Mouse (Mus musculus) stomach, embryonic 16.5 days (tissue): ENCODE measurements around the gene Dnm3. TPM values are rescaled to one million over a fixed set of nuclear protein-coding genes. Genes with fewer than 3 reads are reported as not detected.

Experiments used
- ATAC-seq: fragments of 200-750 bp; cut with Nextera tagmentation; 2 replicates; pipeline ENCODE4 v1.8.0; 2017; ENCODE audit warnings: moderate number of reproducible peaks, moderate TSS enrichment; ENCODE audit not compliant: insufficient read depth, low FRiP score
- H3K27ac ChIP-seq: fragments of 300-500 bp; sonication (generic); 2 replicates; pipeline ENCODE4 v1.5.1; 2014; ENCODE audit warnings: low read length
- H3K27me3 ChIP-seq: fragments of 300-500 bp; sonication (generic); 2 replicates; pipeline ENCODE4 v1.6.1; 2014; ENCODE audit warnings: low read length, control low read depth, mixed read lengths; ENCODE audit not compliant: control insufficient read depth, insufficient read depth
- H3K36me3 ChIP-seq: fragments of 300-500 bp; sonication (generic); 2 replicates; pipeline ENCODE4 v1.6.1; 2014; ENCODE audit warnings: low read length; ENCODE audit not compliant: control insufficient read depth, insufficient read depth
- H3K4me1 ChIP-seq: fragments of 300-500 bp; sonication (generic); 2 replicates; pipeline ENCODE4 v1.6.1; 2014; ENCODE audit warnings: low read length, control low read depth, mixed read lengths; ENCODE audit not compliant: control insufficient read depth, insufficient read depth
- H3K4me2 ChIP-seq: fragments of 300-500 bp; sonication (generic); 2 replicates; pipeline ENCODE4 v1.6.1; 2014; ENCODE audit warnings: low read depth, low read length, mixed read lengths
- H3K4me3 ChIP-seq: fragments of 300-500 bp; sonication (generic); replicated peaks from 2 replicates; pipeline ENCODE4 v1.5.1; 2014; ENCODE audit warnings: mild to moderate bottlenecking, low read length
- H3K9ac ChIP-seq: fragments of 300-500 bp; sonication (generic); 2 replicates; pipeline ENCODE4 v1.6.1; 2014; ENCODE audit warnings: low read length
- H3K9me3 ChIP-seq: fragments of 300-500 bp; sonication (generic); replicated peaks from 2 replicates; pipeline ENCODE4 v1.6.1; 2016; ENCODE audit warnings: low read length, control low read depth; ENCODE audit not compliant: control insufficient read depth
- WGBS: fragments of 180-500 bp; shearing (Covaris S2); extraction: QIAGEN DNeasy Blood & Tissue Kit; methylation state at CpG from one replicate; pipeline ENCODE4 v1.1.7; 2014; 5-methylcytosine and 5-hydroxymethylcytosine counted together
- polyA plus RNA-seq: library from polyadenylated mRNA; unstranded; fragments of >200 nt; fragmentation: Nextera tagmentation; extraction: Ambion mirVana; gene quantifications from 2 replicates; pipeline ENCODE4 v1.2.1, GENCODE M21; 2015

The Dnm3 gene
- polyA plus RNA-seq, 1 experiment from 2014 or later, result 6.4 TPM

DNA sequence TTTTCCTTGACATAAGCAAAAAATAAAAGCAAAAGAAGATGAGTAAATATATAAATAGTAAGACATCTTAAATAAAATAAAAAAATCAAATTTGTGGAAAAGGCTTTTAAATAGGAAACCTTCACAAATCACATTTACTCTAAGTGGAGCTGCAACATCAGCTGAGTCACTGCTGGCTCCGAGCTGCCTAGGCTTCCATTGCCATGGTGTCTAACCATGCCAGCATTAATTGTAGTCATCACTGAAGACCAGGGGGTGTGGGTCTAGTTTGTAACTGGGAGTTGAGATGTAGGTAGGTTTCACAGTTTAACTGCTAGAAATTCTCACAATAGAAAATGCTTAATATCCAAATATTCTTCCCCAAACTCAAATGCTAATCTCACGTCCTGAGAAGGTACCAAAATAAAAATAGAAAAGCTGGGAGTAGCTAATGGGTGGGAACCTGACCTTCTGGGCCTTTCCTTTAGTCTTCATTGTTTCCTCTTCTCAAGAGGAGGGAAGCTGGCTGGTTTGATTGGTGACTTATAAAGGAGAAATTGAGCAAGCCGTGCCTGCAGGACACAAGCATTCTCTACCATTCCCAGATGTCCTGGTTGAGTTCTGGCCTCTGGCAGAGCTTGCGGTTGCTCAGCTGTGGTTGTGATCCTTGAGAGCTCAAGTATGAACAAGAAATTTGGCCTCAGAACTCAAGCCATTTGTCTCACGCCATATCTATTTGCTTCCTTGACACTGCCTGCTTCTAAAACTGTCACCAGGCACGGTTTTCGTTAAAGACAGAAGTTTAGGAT lies 377.6 kb downstream of the Dnm3 start:
- no peak for ATAC-seq
- Histone ChIP-seq H3K9me3 (no peaks in the 10 kb centered on the region), H3K36me3 (no peaks in the 10 kb centered on the region), H3K4me1 (0 out of 2 replicates have a peak, but pooled peaks cover 5% of the 10 kb centered on the region), H3K4me2 (no peak overlapping the region), H3K27me3 (no peaks in the 10 kb centered on the region), H3K27ac (no peak overlapping the region), H3K4me3 (no peak overlapping the region), H3K9ac (no peak overlapping the region)
- 68% methylated on average over 7 of the region's 7 CpGs for WGBS

DNA sequence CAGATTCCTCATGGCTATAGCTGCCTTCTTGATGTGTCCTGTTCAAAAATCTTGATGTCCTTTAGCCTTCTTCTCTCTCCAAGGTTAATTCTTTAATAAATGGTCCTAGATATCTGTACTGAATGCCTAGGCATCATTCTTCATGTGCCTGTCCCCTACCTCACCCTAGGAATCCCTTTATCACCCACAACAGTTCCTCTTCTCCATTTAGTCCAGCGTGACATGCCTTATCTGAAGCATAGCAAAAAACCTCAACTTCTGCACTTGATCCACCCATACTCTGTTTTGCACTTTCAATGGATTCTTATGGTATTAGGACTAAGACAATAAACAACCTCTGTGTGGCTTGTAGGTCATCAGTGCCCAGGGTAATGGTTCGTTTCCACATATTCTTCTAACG lies 378.6 kb downstream of the Dnm3 start:
- no peak for ATAC-seq
- 86% methylated on average over 3 of the region's 3 CpGs for WGBS
- no peak overlapping the region for H3K27ac ChIP-seq

DNA sequence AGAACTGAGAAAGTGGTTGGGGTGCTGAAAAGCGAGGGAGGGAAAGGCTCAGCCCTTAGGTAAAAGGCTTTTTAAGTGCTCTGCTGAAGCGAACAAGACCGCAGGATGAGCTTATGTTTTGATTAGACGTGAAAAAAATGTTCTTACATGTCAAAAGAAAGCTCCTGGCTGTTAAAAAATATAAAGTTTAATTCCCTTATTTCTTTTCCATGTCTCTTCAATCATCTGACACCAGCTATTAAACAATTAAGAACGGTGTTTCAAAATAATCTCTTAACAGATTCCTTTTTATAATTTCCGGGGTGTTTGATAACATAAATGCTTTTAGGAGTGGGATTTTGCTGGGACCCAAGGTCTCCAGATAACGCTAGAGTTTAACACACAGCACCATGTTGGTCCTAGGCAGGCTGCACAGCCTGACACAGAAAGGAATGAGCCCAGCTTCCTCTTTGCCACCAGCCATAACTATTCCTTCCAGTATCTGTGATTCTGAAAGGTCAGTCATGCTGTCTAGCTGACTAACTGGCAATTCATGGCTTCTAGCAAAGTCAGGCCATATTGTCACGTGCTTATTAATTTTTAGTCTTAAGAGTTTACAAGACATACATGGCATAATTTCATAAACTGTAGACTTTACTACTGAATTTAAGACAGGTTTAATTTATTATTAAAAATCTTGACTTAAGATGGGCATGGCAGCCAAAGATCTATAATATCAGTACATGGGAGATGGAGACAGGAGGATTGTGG lies 383.1 kb downstream of the Dnm3 start:
- Histone ChIP-seq H3K9ac (no peak overlapping the region), H3K4me1 (peaks cover 6% of the 10 kb centered on the region), H3K27me3 (no peaks in the 10 kb centered on the region), H3K4me2 (no peak overlapping the region), H3K4me3 (no peak overlapping the region), H3K27ac (peak overlapping the region; percentile 82; the same call in 1 of the 2 replicates), H3K9me3 (no peaks in the 10 kb centered on the region), H3K36me3 (no peaks in the 10 kb centered on the region)
- WGBS, result 60% methylated on average over 8 of the region's 8 CpGs
- ATAC-seq, result no peak

More for the DNA sequence above, 378.6 kb downstream of the Dnm3 start:
- H3K9me3 ChIP-seq, result no peaks in the 10 kb centered on the region
- H3K9ac ChIP-seq, result no peak overlapping the region
- no peaks in the 10 kb centered on the region for H3K36me3 ChIP-seq
- H3K27me3 ChIP-seq, result no peaks in the 10 kb centered on the region
- no peak overlapping the region for H3K4me2 ChIP-seq
- H3K4me1 ChIP-seq, result 0 out of 2 replicates have a peak, but pooled peaks cover 5% of the 10 kb centered on the region
- H3K4me3 ChIP-seq, result no peak overlapping the region

DNA sequence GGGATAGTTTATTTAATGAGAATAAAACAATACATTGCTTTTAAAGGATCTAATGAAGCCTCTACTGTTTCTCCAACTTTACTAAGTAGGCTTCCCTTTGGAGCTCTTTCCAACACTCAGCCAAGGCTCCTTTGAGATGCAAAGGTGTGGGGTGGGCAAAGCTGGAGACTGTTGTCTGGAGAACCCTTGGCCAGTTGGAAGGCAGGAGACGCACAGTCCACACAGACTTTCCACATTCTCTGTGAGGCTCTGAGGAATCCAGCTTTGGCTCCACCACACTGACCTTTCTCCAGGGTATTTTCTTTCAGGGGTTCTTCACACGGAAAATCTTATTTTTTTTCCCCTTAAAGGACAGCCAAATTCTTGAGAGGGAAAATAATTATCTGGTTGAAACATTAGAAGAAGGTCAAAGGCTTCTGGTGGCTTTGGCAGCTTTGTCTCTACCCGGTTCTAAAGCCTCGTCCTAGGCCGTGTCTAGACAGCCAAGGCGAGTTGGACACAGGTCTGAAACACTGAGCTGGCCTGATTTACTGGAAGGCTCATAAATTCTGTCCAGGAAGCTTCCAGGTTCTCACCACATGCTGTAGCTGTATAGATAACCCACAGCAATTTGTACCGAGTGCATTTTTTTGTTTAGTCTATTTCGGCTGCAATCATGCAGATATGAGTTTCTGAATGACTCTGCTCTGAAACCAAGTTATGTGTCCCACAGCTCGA lies 383.9 kb downstream of the Dnm3 start:
- peaks cover 6% of the 10 kb centered on the region for H3K4me1 ChIP-seq
- WGBS, result 44% methylated on average over 9 of the region's 9 CpGs
- ATAC-seq, result peak; percentile 62; the same call in 1 of the 2 replicates
- H3K4me3 ChIP-seq, result no peak overlapping the region
- peak overlapping the region; percentile 82 for H3K27ac ChIP-seq
- no peak overlapping the region for H3K4me2 ChIP-seq
- no peaks in the 10 kb centered on the region for H3K9me3 ChIP-seq
- H3K9ac ChIP-seq, result no peak overlapping the region
- H3K27me3 ChIP-seq, result no peaks in the 10 kb centered on the region
- H3K36me3 ChIP-seq, result no peaks in the 10 kb centered on the region

DNA sequence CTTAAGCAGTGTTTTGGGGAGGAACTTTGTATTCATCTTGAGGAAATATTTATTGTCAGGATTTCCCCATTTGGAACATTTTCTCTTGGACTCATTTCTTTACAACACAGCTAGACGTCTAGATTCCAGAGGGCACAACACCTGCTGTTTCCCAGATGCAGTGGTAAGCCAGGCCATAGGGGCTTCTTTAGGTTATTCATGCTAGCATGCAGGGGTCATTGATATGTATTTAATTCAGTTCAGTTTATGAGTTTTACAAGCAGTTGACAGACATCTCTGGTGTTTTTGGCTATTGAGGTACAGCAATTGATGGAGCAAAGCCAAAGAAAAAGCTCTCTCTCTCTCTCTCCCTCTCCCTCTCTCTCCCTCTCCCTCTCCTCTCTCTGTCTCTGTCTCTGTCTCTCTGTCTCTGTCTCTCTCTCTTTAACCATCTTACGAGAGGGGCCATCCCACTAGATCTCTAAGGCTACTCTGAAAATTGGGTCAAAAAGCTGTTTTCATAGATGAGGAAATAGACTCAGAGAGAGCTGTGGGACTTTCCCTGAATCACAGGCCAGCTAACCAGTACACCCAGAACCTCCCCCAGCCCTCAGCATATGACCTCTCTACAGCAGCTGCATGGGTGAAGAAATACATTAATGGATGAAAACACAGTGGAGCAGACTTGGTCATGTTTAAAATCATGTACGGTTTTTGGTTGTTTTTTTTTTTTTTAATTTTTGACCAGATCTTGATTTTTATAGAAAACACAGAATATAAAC lies 384.8 kb downstream of the Dnm3 start:
- no peaks in the 10 kb centered on the region for H3K27me3 ChIP-seq
- peaks cover 6% of the 10 kb centered on the region for H3K4me1 ChIP-seq
- H3K27ac ChIP-seq, result peak overlapping the region; percentile 24; the same call in 1 of the 2 replicates
- WGBS, result 63% methylated on average over 3 of the region's 3 CpGs
- H3K9ac ChIP-seq, result no peak overlapping the region
- no peak for ATAC-seq
- H3K4me2 ChIP-seq, result no peak overlapping the region
- H3K9me3 ChIP-seq, result no peaks in the 10 kb centered on the region
- no peaks in the 10 kb centered on the region for H3K36me3 ChIP-seq
- no peak overlapping the region for H3K4me3 ChIP-seq

DNA sequence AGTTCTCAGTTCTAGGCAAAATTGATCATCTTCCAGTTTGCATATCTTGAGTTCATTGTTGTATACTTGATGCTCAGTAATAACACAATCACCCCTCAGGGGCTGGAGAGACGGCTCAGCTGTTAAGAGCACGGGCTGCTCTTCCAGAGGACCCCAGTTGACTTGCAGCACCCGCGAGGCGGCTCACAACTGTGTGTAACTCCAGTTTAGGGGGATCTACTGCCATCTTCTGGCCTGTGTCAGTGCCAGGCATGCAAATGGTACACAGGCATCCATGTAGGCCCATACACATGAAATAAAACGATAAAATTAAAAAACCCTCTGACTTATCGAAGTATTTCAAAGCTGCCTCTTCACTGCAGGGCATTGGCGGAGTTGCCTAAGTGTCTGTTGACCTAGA lies 385.4 kb downstream of the Dnm3 start:
- no peaks in the 10 kb centered on the region for H3K36me3 ChIP-seq
- no peaks in the 10 kb centered on the region for H3K9me3 ChIP-seq
- H3K4me2 ChIP-seq, result no peak overlapping the region
- H3K4me1 ChIP-seq, result peaks cover 6% of the 10 kb centered on the region
- 81% methylated on average over 8 of the region's 8 CpGs for WGBS
- no peak overlapping the region for H3K9ac ChIP-seq
- no peak overlapping the region for H3K27ac ChIP-seq
- ATAC-seq, result no peak
- H3K27me3 ChIP-seq, result no peaks in the 10 kb centered on the region
- H3K4me3 ChIP-seq, result no peak overlapping the region

DNA sequence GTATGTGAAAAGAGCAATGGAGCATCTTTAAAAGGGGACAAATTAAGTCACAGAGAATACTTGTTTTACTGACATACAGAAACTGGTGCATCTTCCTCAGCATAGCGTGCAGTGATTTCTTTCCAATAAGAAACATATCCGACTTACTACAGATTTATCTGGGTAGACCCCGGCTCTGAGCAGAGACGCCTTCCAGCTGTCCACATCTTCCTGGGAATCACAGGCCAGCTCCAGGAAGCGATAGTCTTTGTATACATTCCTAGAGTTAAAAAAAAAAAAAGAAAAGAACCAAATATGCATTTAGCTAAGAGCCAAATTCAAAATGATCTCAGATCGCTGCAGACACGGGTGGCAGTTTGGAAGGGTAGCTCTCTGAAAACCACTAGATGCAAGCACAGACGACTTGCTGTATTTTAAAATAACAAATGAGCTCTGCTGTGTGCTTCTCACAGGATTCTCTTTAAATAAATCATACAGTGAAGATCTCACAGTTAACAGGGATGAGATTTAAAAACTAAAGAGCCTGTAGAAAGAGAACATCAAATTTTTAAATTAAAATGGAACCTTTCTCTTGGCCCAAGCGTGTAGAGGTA lies 393.9 kb downstream of the Dnm3 start:
- peaks cover 13% of the 10 kb centered on the region for H3K4me1 ChIP-seq
- 28% methylated on average over 9 of the region's 9 CpGs for WGBS
- ATAC-seq, result peak; percentile 74
- no peak overlapping the region for H3K9ac ChIP-seq
- H3K4me2 ChIP-seq, result no peak overlapping the region
- H3K27me3 ChIP-seq, result no peaks in the 10 kb centered on the region
- no peaks in the 10 kb centered on the region for H3K36me3 ChIP-seq
- H3K27ac ChIP-seq, result peak overlapping the region; percentile 88
- H3K4me3 ChIP-seq, result no peak overlapping the region
- no peaks in the 10 kb centered on the region for H3K9me3 ChIP-seq

DNA sequence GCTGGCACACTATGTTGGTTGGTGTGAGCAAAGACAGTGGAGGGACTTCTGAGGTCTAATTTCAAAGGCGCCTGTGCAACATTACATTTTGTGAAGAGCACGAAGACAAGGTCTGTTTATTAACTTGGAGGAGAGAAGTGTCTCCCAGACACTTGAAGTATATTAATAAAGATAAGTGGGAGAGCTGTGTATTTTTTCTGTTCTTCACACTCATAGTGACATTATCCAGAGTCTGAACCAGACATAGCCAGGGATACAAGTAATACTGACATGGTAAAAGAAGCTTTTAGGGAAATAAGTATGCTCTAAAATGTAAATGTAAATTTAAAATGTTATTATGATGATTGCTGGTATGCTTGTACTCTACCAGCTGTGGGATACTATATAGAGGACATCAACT lies 394.5 kb downstream of the Dnm3 start:
- Histone ChIP-seq H3K9me3 (no peaks in the 10 kb centered on the region), H3K27ac (peak overlapping the region; percentile 89), H3K36me3 (no peaks in the 10 kb centered on the region), H3K4me3 (no peak overlapping the region), H3K9ac (no peak overlapping the region), H3K27me3 (no peaks in the 10 kb centered on the region), H3K4me2 (no peak overlapping the region), H3K4me1 (peaks cover 13% of the 10 kb centered on the region)
- 56% methylated on average over 2 of the region's 2 CpGs for WGBS
- ATAC-seq, result peak; percentile 79
